Mouse (Mus musculus) heart, adult 2 months (tissue): Measurements from ENCODE around the gene Arhgef10l.

Source experiments
- CTCF ChIP-seq: fragments of 200-600 bp; IDR thresholded peaks from 2 replicates; pipeline ENCODE4 v1.8.1; 2022; ENCODE audit warnings: antibody characterized with exemption, mild to moderate bottlenecking, moderate library complexity
- EP300 ChIP-seq: fragments of 200-500 bp; IDR thresholded peaks from 2 replicates; pipeline ENCODE4 v1.6.1; 2011; ENCODE audit warnings: low read depth, low read length, control low read depth; ENCODE audit not compliant: insufficient read depth
- POLR2A ChIP-seq: fragments of 200-500 bp; IDR thresholded peaks from 2 replicates; pipeline ENCODE4 v1.6.1; 2011; ENCODE audit warnings: mild to moderate bottlenecking, low read depth, low read length, control low read depth; ENCODE audit not compliant: insufficient read depth

- no peak for TF ChIP-seq CTCF
- no peak for TF ChIP-seq POLR2A
- TF ChIP-seq EP300 = no peak
Observed at GRCm38 (mm10) chr4:140649207-140649591, 16.6 kb downstream of the Arhgef10l start.
